Mouse (Mus musculus): ENCODE results near the gene Ralgapb. TPM values are rescaled to one million over a fixed set of nuclear protein-coding genes. Genes with fewer than 3 reads are reported as not detected.

Ralgapb gene
- polyA plus RNA-seq, 1 experiment from 2014 or later, result 17.5 TPM

DNA sequence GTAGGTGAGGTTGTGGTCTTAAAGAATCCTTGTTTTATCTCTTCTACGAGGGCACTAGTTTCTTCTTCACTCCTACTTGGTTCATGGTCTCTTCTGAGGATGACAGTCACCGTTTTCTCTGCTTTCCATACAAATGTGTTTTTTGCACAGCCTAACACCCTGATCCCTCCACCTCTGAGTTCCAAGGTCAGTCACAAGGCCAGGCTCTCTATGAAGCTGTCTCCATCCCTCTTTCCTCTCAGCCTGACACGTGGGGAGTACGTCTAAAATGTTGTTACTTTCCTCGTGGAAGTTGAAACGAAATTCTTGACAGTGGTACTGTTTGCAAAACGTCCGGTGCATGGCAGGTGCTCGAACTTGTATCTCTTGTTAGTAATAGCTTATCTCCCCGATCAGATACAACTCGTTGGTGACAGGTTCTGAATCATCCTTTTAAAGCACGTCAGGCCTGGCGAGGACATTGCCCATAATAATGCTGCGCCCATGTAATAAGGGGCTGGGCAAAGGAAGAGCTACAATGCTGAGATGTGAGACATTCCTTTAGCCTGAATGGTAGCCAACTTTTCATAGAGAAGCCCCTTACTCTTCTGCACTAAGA is 552 bp upstream of the Ralgapb start:
- ATAC-seq (ENCODE audit: insufficient number of reproducible peaks, low FRiP score, low TSS enrichment, low read depth), result no peak; the same call in none of the 2 replicates

DNA sequence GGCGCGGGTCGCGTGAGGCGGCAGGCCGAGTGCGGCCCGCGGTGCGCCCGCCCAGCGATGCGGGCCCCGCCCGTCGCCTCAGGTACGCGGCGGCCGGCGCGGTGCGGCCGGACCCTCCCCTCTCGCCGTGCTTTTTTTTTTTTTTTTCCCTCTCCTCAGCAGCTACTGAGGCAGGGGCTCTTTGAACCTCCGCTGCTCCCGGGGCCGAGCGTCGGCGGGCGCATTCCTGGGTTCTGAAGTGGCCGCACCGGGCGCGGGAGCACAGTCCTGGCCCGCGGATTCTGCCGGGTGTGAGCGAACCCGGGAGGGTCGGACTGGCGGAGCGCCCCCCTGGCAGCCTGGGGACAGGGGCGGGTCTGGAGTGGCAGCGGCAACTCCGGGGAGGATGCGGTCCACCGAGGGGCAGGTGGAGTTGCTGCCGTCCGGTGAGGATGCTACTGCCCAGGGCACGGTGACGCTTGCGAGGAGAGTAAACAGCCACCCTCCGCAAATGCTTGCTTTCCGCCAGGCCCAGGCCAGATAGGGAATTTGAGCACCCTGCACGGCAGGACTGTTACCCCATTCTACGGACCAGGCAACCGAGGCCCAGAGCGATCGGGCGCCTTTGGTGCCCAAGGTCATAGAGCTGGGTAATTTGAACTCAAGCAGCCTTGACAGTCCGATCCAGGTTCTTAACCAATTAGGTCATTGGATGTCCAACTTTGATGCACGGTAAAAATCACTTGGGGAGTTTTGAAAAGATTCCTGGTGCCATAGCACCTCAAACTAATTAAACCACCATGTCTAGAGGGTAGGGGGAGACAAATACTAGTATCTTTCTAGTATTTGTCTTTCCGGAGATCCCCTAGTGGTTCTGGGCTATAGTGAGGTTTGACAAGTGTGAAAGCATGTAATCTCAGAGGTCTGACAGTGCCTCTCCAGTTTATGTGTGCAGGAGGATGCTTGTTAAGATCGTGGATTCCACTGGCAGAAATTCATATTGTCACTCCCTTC is 670 bp downstream of the Ralgapb start:
- H3K27ac ChIP-seq (replicated peaks), result peak overlapping the region; percentile 84
- peaks cover 21% of the 10 kb centered on the region for H3K4me1 ChIP-seq
- WGBS, result 1% methylated on average over 57 of the region's 67 CpGs
- no peaks in the 10 kb centered on the region for H3K9me3 ChIP-seq (replicated peaks)
- H3K4me2 ChIP-seq (replicated peaks), result peak overlapping the region; percentile 88
- peak; percentile 67 for ATAC-seq (ENCODE audit: insufficient number of reproducible peaks, low FRiP score, low TSS enrichment, low read depth)
- H3K4me3 ChIP-seq (replicated peaks), result peak overlapping the region; percentile 89
- no peaks in the 10 kb centered on the region for H3K36me3 ChIP-seq
- H3K9ac ChIP-seq, result peak overlapping the region; percentile 85
- H3K27me3 ChIP-seq, result no peaks in the 10 kb centered on the region

More for the DNA sequence above, 552 bp upstream of the Ralgapb start:
- Histone ChIP-seq H3K9me3 (replicated peaks) (no peaks in the 10 kb centered on the region), H3K4me2 (replicated peaks) (peak overlapping the region; percentile 59), H3K4me1 (peaks cover 21% of the 10 kb centered on the region), H3K9ac (no peak overlapping the region), H3K27ac (replicated peaks) (0 out of 2 replicates have a peak overlapping the region, but pooled peaks have one; percentile 24), H3K4me3 (replicated peaks) (peak overlapping the region; percentile 89), H3K36me3 (no peaks in the 10 kb centered on the region), H3K27me3 (no peaks in the 10 kb centered on the region)
- 18% methylated on average over 14 of the region's 14 CpGs for WGBS

DNA sequence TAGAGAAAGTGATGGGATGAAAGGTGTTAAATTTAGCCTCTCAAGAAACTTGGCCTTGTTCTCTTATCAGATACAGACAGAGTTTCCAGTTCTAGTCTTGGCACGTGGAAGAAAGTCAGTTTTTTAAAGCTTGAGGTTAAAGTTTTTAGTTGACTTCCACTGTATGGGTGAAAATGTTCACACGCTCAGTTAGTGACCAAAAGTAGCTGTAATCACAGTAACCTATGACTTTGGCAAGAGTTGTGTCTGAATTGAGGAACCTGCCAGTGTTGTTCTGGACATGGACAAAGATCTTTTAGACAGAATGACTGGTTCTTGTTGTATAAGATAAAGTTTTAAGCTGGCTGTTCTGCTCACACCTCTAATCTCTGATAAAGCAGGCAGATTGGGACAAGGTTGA is 3.6 kb downstream of the Ralgapb start:
- no peak for ATAC-seq (ENCODE audit: insufficient number of reproducible peaks, low FRiP score, low TSS enrichment, low read depth)

DNA sequence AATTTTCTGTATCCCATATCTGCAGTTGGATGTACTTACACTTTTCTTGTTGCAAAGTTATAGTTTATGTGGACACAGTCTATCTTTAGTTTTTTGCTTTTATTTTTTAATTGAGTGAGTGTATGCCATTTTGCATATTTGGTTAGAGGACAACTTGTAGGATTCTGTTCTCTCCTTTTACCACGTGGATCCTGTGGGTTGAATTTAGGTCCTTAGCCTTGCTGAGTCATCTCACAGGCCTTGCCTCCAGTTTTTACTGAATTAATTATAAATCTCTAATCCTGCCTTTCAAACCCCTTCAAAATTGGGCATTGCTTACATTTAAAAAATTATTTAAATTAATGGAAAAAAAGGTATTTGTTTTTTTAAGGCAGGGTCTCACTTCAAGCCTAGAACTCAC is 6.2 kb downstream of the Ralgapb start:
- H3K36me3 ChIP-seq, result no peaks in the 10 kb centered on the region
- ATAC-seq (ENCODE audit: insufficient number of reproducible peaks, low FRiP score, low TSS enrichment, low read depth), result no peak
- no peaks in the 10 kb centered on the region for H3K27me3 ChIP-seq
- no peak overlapping the region for H3K4me2 ChIP-seq (replicated peaks)
- H3K9me3 ChIP-seq (replicated peaks), result no peaks in the 10 kb centered on the region
- no peak overlapping the region for H3K27ac ChIP-seq (replicated peaks)
- WGBS, result 67% methylated on average over 1 of the region's 1 CpGs
- no peak overlapping the region for H3K9ac ChIP-seq
- peaks cover 12% of the 10 kb centered on the region for H3K4me1 ChIP-seq
- H3K4me3 ChIP-seq (replicated peaks), result no peak overlapping the region

More for the DNA sequence above, 3.6 kb downstream of the Ralgapb start:
- H3K4me2 ChIP-seq (replicated peaks), result no peak overlapping the region
- no peaks in the 10 kb centered on the region for H3K36me3 ChIP-seq
- no peaks in the 10 kb centered on the region for H3K9me3 ChIP-seq (replicated peaks)
- peaks cover 21% of the 10 kb centered on the region for H3K4me1 ChIP-seq
- H3K27ac ChIP-seq (replicated peaks), result no peak overlapping the region
- no peak overlapping the region for H3K4me3 ChIP-seq (replicated peaks)
- 84% methylated on average over 2 of the region's 2 CpGs for WGBS
- H3K9ac ChIP-seq, result no peak overlapping the region
- H3K27me3 ChIP-seq, result no peaks in the 10 kb centered on the region

DNA sequence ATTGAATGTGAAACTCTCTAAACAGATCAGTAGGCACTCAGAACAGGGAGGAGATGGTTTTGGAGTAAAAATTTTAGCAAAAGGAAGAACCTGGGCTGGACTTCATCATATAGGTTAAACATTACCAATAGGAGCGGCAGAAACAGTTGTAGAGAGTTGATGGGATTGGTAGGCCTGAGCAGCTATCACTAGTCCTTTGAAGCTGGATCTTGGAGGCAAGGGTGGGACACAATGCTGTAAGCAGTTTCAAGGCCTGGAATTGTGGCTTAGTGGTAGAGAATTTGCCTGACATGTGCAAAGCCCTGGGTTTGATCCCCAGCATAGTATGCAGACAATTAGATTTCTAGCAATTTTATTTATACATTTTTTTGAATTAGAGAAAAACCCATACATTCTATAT is 9.0 kb downstream of the Ralgapb start:
- Histone ChIP-seq H3K9ac (no peak overlapping the region), H3K36me3 (peaks cover 9% of the 10 kb centered on the region; the same call in 1 of the 2 replicates), H3K27me3 (no peaks in the 10 kb centered on the region), H3K4me1 (no peaks in the 10 kb centered on the region; the same call in 1 of the 2 replicates), H3K4me3 (replicated peaks) (no peak overlapping the region), H3K9me3 (replicated peaks) (no peaks in the 10 kb centered on the region), H3K27ac (replicated peaks) (no peak overlapping the region), H3K4me2 (replicated peaks) (no peak overlapping the region)
- ATAC-seq (ENCODE audit: insufficient number of reproducible peaks, low FRiP score, low TSS enrichment, low read depth), result no peak
- 87% methylated on average over 1 of the region's 1 CpGs for WGBS

DNA sequence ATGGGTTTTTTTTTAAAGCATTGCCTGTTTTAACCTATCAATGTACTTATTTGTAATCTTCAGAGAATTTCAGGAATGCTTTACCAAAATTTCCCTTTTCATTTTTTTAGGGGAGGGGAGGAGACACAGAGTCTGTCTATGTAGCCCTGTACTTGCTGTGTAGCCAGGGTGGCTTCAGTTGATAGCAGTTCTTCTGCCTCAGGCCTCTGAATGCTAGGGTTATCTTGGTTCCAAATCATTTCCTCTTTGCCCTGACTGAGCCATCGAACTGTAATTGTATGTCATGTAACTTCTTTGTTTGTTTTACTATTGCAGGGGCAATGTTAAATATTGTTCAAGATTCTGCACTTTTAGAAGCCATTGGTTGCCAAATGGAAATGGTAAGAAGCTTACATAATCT is 36.2 kb downstream of the Ralgapb start:
- Histone ChIP-seq H3K4me2 (replicated peaks) (no peak overlapping the region), H3K36me3 (peaks cover 41% of the 10 kb centered on the region; the same call in 1 of the 2 replicates), H3K4me3 (replicated peaks) (no peak overlapping the region), H3K9ac (no peak overlapping the region), H3K9me3 (replicated peaks) (no peaks in the 10 kb centered on the region), H3K27ac (replicated peaks) (no peak overlapping the region), H3K27me3 (no peaks in the 10 kb centered on the region), H3K4me1 (no peaks in the 10 kb centered on the region)
- 72% methylated on average over 1 of the region's 1 CpGs for WGBS
- ATAC-seq (ENCODE audit: insufficient number of reproducible peaks, low FRiP score, low TSS enrichment, low read depth), result no peak

DNA sequence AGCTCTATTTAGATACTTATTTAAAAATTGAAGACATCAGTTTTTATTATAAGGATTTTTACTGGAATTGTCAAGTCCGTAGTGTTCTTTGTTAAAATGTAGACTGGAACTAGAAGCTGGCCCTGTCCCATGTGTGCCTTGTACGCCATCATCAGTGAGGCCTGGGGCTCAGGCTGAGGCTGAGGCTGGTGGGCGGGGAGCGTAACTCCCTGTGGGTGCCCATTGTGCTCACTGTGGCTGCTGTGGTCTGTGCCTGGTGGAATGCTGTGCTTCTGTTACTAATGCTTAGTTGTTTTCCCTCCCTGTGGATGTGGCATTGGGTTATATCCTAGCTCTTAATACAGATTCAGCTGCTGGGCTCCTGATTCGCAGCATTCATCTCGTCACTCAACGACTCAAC is 40.2 kb downstream of the Ralgapb start:
- Histone ChIP-seq H3K27me3 (no peaks in the 10 kb centered on the region), H3K9me3 (replicated peaks) (no peaks in the 10 kb centered on the region), H3K4me3 (replicated peaks) (no peak overlapping the region), H3K27ac (replicated peaks) (no peak overlapping the region), H3K4me1 (no peaks in the 10 kb centered on the region), H3K9ac (no peak overlapping the region), H3K36me3 (peaks cover 42% of the 10 kb centered on the region; the same call in 1 of the 2 replicates), H3K4me2 (replicated peaks) (no peak overlapping the region)
- 84% methylated on average over 7 of the region's 7 CpGs for WGBS
- no peak; the same call in 1 of the 2 replicates for ATAC-seq (ENCODE audit: insufficient number of reproducible peaks, low FRiP score, low TSS enrichment, low read depth)

DNA sequence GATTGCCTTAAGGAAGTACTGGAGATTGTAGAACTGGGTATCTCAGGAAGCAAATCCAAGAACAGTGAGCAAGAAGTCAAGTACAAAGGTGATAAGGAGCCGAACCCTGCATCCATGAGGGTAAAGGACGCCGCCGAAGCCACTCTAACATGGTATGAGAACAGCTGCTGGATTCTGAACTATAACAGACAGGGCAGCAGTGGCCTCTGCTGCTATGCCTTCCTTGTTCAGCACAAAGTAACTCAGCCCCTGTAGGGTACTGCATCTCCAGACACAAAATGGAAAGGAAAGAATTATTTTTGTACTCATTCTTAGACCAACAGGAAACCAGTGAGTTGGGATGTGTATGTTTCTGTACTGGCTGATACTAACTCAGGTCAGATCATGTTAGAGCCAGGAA is 46.8 kb downstream of the Ralgapb start:
- WGBS, result 93% methylated on average over 4 of the region's 4 CpGs
- Histone ChIP-seq H3K36me3 (peaks cover 48% of the 10 kb centered on the region), H3K9me3 (replicated peaks) (no peaks in the 10 kb centered on the region), H3K4me1 (no peaks in the 10 kb centered on the region), H3K27me3 (no peaks in the 10 kb centered on the region), H3K27ac (replicated peaks) (no peak overlapping the region), H3K4me2 (replicated peaks) (no peak overlapping the region), H3K4me3 (replicated peaks) (no peak overlapping the region), H3K9ac (no peak overlapping the region)
- no peak for ATAC-seq (ENCODE audit: insufficient number of reproducible peaks, low FRiP score, low TSS enrichment, low read depth)

DNA sequence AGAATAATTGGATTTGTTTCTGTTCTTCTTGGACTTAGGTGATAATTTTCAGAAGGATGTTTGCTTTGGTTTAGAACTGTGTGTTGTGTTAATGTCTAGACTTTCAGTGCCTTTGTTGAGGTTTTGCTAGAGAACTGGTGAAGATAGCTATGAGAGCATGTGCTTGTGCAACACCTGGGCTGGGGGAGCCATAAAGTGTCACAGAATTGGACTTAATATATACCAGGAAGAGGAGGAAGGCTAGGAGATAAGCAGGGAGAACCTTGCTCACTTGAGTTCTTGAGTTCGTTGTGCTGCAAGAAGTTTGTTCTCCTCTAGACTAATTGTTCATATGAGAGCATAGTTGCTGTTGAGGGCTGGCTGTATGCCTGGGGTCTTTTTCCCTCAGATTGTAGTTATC is 48.0 kb downstream of the Ralgapb start:
- WGBS, result 95% methylated on average over 1 of the region's 1 CpGs
- H3K36me3 ChIP-seq, result peaks cover 56% of the 10 kb centered on the region
- no peak for ATAC-seq (ENCODE audit: insufficient number of reproducible peaks, low FRiP score, low TSS enrichment, low read depth)

DNA sequence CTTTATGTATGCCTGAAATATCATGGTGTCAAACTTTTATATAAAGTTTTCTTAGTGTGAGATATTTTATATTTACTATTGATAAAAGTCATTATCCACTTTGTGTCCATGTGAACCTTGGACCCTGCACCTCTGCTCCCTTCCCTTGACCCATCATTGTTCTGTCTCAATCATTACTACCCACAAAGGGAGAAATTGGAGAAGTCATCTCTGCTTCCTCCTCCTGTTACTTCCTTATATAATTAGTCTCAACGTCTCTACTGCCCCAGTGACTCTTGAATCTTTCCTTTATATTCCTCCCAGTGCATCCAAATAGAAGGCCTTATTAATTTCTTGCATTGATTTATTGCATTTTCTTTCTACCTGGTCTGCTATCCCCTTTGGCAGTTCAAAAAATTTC is 52.8 kb downstream of the Ralgapb start:
- H3K4me1 ChIP-seq, result no peaks in the 10 kb centered on the region
- no peaks in the 10 kb centered on the region for H3K27me3 ChIP-seq
- no peaks in the 10 kb centered on the region for H3K9me3 ChIP-seq (replicated peaks)
- H3K9ac ChIP-seq, result no peak overlapping the region
- 67% methylated on average over 1 of the region's 1 CpGs for WGBS
- no peak overlapping the region for H3K27ac ChIP-seq (replicated peaks)
- H3K4me2 ChIP-seq (replicated peaks), result no peak overlapping the region
- peaks cover 78% of the 10 kb centered on the region for H3K36me3 ChIP-seq
- no peak for ATAC-seq (ENCODE audit: insufficient number of reproducible peaks, low FRiP score, low TSS enrichment, low read depth)
- no peak overlapping the region for H3K4me3 ChIP-seq (replicated peaks)

More for the DNA sequence above, 48.0 kb downstream of the Ralgapb start:
- Histone ChIP-seq H3K4me2 (replicated peaks) (no peak overlapping the region), H3K9me3 (replicated peaks) (no peaks in the 10 kb centered on the region), H3K27ac (replicated peaks) (no peak overlapping the region), H3K4me1 (no peaks in the 10 kb centered on the region), H3K27me3 (no peaks in the 10 kb centered on the region), H3K9ac (no peak overlapping the region), H3K4me3 (replicated peaks) (no peak overlapping the region)

DNA sequence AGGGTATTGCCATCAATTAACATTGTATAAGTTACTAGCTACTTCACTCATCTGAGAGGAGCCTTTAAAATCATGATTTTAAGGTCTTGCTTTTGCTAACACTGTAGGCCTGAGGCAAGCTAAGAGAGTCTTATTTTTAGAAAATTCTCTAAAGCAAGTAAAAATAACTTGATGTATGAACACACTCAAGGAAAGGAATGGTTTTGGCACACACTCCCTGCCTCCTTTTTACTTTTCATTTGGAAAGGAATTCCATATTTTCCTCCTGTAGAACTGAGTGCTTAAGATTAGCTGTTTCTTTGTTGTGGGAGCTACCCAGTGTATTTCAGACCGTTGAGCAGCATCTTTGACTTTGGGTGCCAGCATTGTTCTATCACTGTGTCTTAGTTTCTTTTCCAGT is 64.5 kb downstream of the Ralgapb start:
- H3K9me3 ChIP-seq (replicated peaks), result no peaks in the 10 kb centered on the region
- no peak for ATAC-seq (ENCODE audit: insufficient number of reproducible peaks, low FRiP score, low TSS enrichment, low read depth)
- H3K4me1 ChIP-seq, result no peaks in the 10 kb centered on the region
- H3K4me2 ChIP-seq (replicated peaks), result no peak overlapping the region
- no peak overlapping the region for H3K4me3 ChIP-seq (replicated peaks)
- H3K27me3 ChIP-seq, result no peaks in the 10 kb centered on the region
- no peak overlapping the region for H3K27ac ChIP-seq (replicated peaks)
- H3K36me3 ChIP-seq, result peaks cover 45% of the 10 kb centered on the region
- WGBS, result 80% methylated on average over 1 of the region's 1 CpGs
- no peak overlapping the region for H3K9ac ChIP-seq

Measured in embryonic facial prominence, embryonic 15.5 days (tissue).